In the genomic region with DNA sequence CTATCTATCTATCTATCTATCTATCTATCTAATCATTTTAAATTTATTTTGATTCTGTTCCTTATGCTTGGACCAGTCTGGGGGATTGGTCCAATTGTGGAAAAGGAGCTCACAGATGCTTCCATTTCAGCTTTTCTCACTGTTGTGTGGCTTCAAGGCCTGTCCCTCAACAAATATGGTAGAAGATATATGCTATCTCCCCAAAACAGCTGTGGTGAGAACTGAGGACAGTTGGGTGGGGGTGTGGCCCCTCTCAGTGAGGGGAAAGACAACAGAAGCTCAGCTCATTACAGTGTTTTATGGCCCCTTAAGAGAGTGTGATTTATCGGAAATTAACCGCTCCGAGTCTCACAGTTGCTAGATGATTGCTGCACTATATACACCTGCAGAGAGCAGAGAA, we compare ENCODE assay signal across 31 mouse cellular contexts.
DNase-seq lines count a peak whose midpoint lies in the region; ATAC-seq lines count a peak whose summit lies in the region.
"Had no signal": no experiment of that assay in that cellular context is flagged by ENCODE, and none has a peak within 500 bp of the region (broad histone marks: within the 10 kb centered on the region; RNA-seq: fewer than 3 reads in every experiment).

No protein-coding gene starts in this region.

- no peak overlapping the region for H3K4me2 ChIP-seq in forebrain, embryonic 12.5 days
- no peak overlapping the region for H3K4me2 ChIP-seq in forebrain, embryonic 15.5 days (replicated peaks)
- no peak overlapping the region for H3K4me2 ChIP-seq in midbrain, embryonic 13.5 days (replicated peaks)
- H3K4me2 ChIP-seq in liver, embryonic 16.5 days (ENCODE audit: low read depth, low read length), result no peak overlapping the region
- H3K4me2 ChIP-seq: embryonic facial prominence, embryonic 15.5 days; heart, embryonic 15.5 days; limb, embryonic 12.5 days; liver, embryonic 15.5 days had no signal

- 0 out of 2 replicates have a peak overlapping the region, but pooled peaks have one; percentile 43 for H3K27ac ChIP-seq in forebrain, embryonic 12.5 days
- H3K27ac ChIP-seq in forebrain, embryonic 15.5 days (replicated peaks), result no peak overlapping the region
- peak overlapping the region; percentile 9; the same call in 1 of the 2 replicates for H3K27ac ChIP-seq in midbrain, embryonic 13.5 days
- no peak overlapping the region for H3K27ac ChIP-seq in midbrain, embryonic 10.5 days (replicated peaks)
- H3K27ac ChIP-seq in liver, embryonic 16.5 days (ENCODE audit: low read length), result no peak overlapping the region
- H3K27ac ChIP-seq: embryonic facial prominence, embryonic 10.5 days; embryonic facial prominence, embryonic 15.5 days; heart, embryonic 10.5 days; heart, embryonic 15.5 days; left cerebral cortex, adult 2 months; limb, embryonic 12.5 days; liver, embryonic 15.5 days; stomach, postnatal 0 days had no signal

- H3K4me3 ChIP-seq in forebrain, embryonic 12.5 days (replicated peaks), result no peak overlapping the region
- no peak overlapping the region for H3K4me3 ChIP-seq in forebrain, embryonic 15.5 days
- no peak overlapping the region for H3K4me3 ChIP-seq in midbrain, embryonic 13.5 days (replicated peaks)
- H3K4me3 ChIP-seq in midbrain, embryonic 10.5 days, result no peak overlapping the region
- H3K4me3 ChIP-seq in liver, embryonic 16.5 days (ENCODE audit: low read depth, low read length), result no peak overlapping the region
- H3K4me3 ChIP-seq: embryonic facial prominence, embryonic 10.5 days; embryonic facial prominence, embryonic 15.5 days; heart, embryonic 10.5 days; heart, embryonic 15.5 days; left cerebral cortex, adult 2 months; limb, embryonic 12.5 days; liver, embryonic 15.5 days; myocyte had no signal

- H3K36me3 ChIP-seq in forebrain, embryonic 12.5 days (replicated peaks), result no peaks in the 10 kb centered on the region
- H3K36me3 ChIP-seq in forebrain, embryonic 15.5 days, result no peaks in the 10 kb centered on the region
- H3K36me3 ChIP-seq in midbrain, embryonic 13.5 days, result no peaks in the 10 kb centered on the region
- no peaks in the 10 kb centered on the region for H3K36me3 ChIP-seq in midbrain, embryonic 10.5 days
- no peaks in the 10 kb centered on the region for H3K36me3 ChIP-seq in liver, embryonic 16.5 days (ENCODE audit: control insufficient read depth, insufficient read depth)
- H3K36me3 ChIP-seq: embryonic facial prominence, embryonic 10.5 days; embryonic facial prominence, embryonic 15.5 days; heart, embryonic 10.5 days; heart, embryonic 15.5 days; limb, embryonic 12.5 days; liver, embryonic 15.5 days had no signal

- no peak for ATAC-seq in forebrain, embryonic 12.5 days (ENCODE audit: low FRiP score)
- no peak for ATAC-seq in forebrain, embryonic 15.5 days (replicated peaks)
- ATAC-seq in midbrain, embryonic 13.5 days, result no peak
- ATAC-seq in liver, embryonic 16.5 days (ENCODE audit: low read depth), result 0 out of 2 replicates have a peak, but pooled peaks have one; percentile 39
- ATAC-seq: forebrain, embryonic 14.5 days; intestine, embryonic 16.5 days had no signal

- H3K9ac ChIP-seq in forebrain, embryonic 12.5 days, result no peak overlapping the region
- no peak overlapping the region for H3K9ac ChIP-seq in forebrain, embryonic 15.5 days (replicated peaks)
- no peak overlapping the region for H3K9ac ChIP-seq in midbrain, embryonic 13.5 days (replicated peaks)
- H3K9ac ChIP-seq in liver, embryonic 16.5 days (ENCODE audit: low read depth, low read length), result no peak overlapping the region
- H3K9ac ChIP-seq: embryonic facial prominence, embryonic 15.5 days; heart, embryonic 15.5 days; limb, embryonic 12.5 days; liver, embryonic 15.5 days had no signal

- H3K9me3 ChIP-seq in forebrain, embryonic 12.5 days, result no peaks in the 10 kb centered on the region
- H3K9me3 ChIP-seq in forebrain, embryonic 15.5 days, result no peaks in the 10 kb centered on the region
- H3K9me3 ChIP-seq in midbrain, embryonic 13.5 days, result no peaks in the 10 kb centered on the region
- H3K9me3 ChIP-seq in midbrain, embryonic 10.5 days (replicated peaks), result no peaks in the 10 kb centered on the region
- H3K9me3 ChIP-seq in liver, embryonic 16.5 days (replicated peaks; ENCODE audit: control insufficient read depth, low read length), result no peaks in the 10 kb centered on the region
- H3K9me3 ChIP-seq: embryonic facial prominence, embryonic 10.5 days; embryonic facial prominence, embryonic 15.5 days; heart, embryonic 10.5 days; heart, embryonic 15.5 days; limb, embryonic 12.5 days; liver, embryonic 15.5 days had no signal

- DNase-seq in midbrain, embryonic 10.5 days (ENCODE audit: low spot score), result no peak
- DNase-seq in liver, result peak; percentile 25
- DNase-seq in adrenal gland, postnatal 14 days, result no peak
- no peak for DNase-seq in ovary, adult 18-20 months (ENCODE audit: low spot score)
- DNase-seq: adrenal gland, adult 8-10 months; cerebellum, adult 11 months; cerebellum, adult 9-10 months; gastrocnemius, postnatal 25 days; heart, adult 11 months; kidney, adult 8-10 months; kidney, postnatal 10 days; lung, postnatal 4 days; right cerebral cortex, postnatal 4 days; thymus, adult 18-20 months; thymus, postnatal 25 days had no signal

- H3K27me3 ChIP-seq in forebrain, embryonic 12.5 days, result no peaks in the 10 kb centered on the region
- no peaks in the 10 kb centered on the region for H3K27me3 ChIP-seq in forebrain, embryonic 15.5 days
- no peaks in the 10 kb centered on the region for H3K27me3 ChIP-seq in midbrain, embryonic 13.5 days
- no peaks in the 10 kb centered on the region for H3K27me3 ChIP-seq in midbrain, embryonic 10.5 days (ENCODE audit: low read depth, poor library complexity, severe bottlenecking)
- no peaks in the 10 kb centered on the region for H3K27me3 ChIP-seq in liver, embryonic 16.5 days (ENCODE audit: control insufficient read depth, insufficient read depth, low read depth, low read length)
- H3K27me3 ChIP-seq: CH12.LX; embryonic facial prominence, embryonic 15.5 days; heart, embryonic 15.5 days; limb, embryonic 12.5 days; liver, embryonic 15.5 days had no signal

- H3K4me1 ChIP-seq in forebrain, embryonic 12.5 days, result peaks cover 27% of the 10 kb centered on the region
- peaks cover 37% of the 10 kb centered on the region for H3K4me1 ChIP-seq in forebrain, embryonic 15.5 days
- peaks cover 51% of the 10 kb centered on the region for H3K4me1 ChIP-seq in midbrain, embryonic 13.5 days (replicated peaks)
- H3K4me1 ChIP-seq in midbrain, embryonic 10.5 days, result peaks cover 11% of the 10 kb centered on the region; the same call in 1 of the 2 replicates
- peaks cover 5% of the 10 kb centered on the region for H3K4me1 ChIP-seq in liver, embryonic 16.5 days (ENCODE audit: control insufficient read depth, low read depth, low read length)

- 85% methylated on average over 3 of the region's 3 CpGs for WGBS in forebrain, embryonic 12.5 days
- 77% methylated on average over 3 of the region's 3 CpGs for WGBS in forebrain, embryonic 15.5 days
- WGBS in midbrain, embryonic 13.5 days, result 86% methylated on average over 3 of the region's 3 CpGs
- WGBS in midbrain, embryonic 10.5 days, result 90% methylated on average over 3 of the region's 3 CpGs
- WGBS in liver, embryonic 16.5 days (ENCODE audit: insufficient replicate concordance), result 30% methylated on average over 3 of the region's 3 CpGs

Comparison
In these comparisons a context has a peak if more than half of its experiments do, and no peak if none do; other contexts are left out.
1. H3K27ac ChIP-seq: peak in forebrain, embryonic 12.5 days (single experiment) and midbrain, embryonic 13.5 days (single experiment); none in forebrain, embryonic 15.5 days (single experiment), midbrain, embryonic 10.5 days (single experiment) and liver, embryonic 16.5 days (single experiment).